Comparison of ENCODE assay signal across 9 mouse cellular contexts in the genomic region with DNA sequence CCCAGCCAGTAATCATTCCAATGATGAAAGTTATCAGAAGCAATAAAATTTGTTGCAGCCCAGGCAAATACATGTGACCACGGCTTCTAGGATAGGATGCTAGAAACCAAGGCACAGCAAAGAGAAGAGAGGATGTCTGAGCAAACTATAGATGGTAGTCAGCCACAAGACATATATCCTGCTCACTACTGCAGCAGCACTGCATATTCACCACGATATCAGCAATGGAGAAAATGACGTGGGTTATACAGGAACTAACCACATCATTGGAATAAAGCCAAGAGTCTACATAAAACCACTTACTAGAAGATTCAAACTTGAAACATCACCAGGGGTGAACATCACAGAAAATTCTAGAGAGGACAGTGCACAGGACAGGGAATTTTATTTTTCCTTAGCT.
"Had no signal": no experiment of that assay in that cellular context is flagged by ENCODE, and none has a peak within 500 bp of the region (broad histone marks: within the 10 kb centered on the region; RNA-seq: fewer than 3 reads in every experiment).

No protein-coding gene starts in this region.

- DNase-seq: kidney, adult 8-10 months; kidney, postnatal 25 days; liver; lung, adult 18-20 months; retina, postnatal 1 day; right cerebral cortex, postnatal 25 days; thymus, adult 18-20 months; thymus, postnatal 14 days had no signal

- ATAC-seq: midbrain, embryonic 15.5 days had no signal
